In the genomic region with DNA sequence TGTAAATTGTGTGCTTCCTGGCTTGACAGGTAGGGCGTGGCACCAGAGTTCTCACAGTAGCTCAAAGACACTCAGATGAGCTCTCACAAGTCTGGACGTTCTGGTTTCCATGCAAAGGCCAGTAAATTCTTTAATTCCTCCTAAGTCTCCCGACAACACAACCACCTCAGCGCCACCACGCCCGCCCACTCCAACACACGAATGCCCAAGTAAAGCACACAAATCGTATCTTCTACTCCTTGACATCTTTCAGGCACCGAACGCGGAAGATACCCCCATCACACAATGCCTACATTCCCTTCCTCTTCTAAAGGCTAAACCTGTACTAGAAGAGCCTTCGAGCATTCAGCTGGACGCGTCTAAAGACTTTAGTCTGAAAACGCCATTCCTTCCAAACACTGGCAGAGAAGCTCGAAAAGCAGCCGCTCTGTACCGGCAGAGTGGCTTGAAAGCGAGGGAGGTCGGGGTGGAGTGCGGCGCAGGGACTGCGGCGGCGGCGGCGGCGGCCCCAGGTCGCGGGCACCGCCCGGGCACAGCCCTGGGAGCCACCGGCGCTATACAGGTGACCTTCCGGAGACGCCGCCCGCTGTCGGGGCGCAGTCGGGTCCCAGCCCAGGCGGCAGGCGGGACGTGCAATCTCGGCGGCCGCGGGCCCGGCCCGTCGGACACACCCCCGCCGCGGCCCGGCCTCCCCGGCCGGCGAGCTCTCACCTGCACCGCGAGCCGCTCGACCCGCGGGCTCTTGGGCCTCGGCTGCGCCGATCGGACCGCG, we compare ENCODE assay signal across 8 mouse cellular contexts. TPM values are rescaled to one million over a fixed set of nuclear protein-coding genes. Genes with fewer than 3 reads are reported as not detected.
DNase-seq lines count a peak whose midpoint lies in the region; ATAC-seq and TF ChIP-seq lines count a peak whose summit lies in the region.

No protein-coding gene starts in this region.

- H3K9me3 ChIP-seq in liver, postnatal 0 days (ENCODE audit: low read length), result no peaks in the 10 kb centered on the region

- H3K36me3 ChIP-seq in liver, postnatal 0 days (replicated peaks; ENCODE audit: insufficient read depth, low read length), result no peaks in the 10 kb centered on the region

- no peaks in the 10 kb centered on the region for H3K27me3 ChIP-seq in liver, postnatal 0 days (ENCODE audit: insufficient read depth, low read length)

- H3K4me2 ChIP-seq in liver, postnatal 0 days (ENCODE audit: low read depth, low read length), result peak overlapping the region; percentile 80

- peak overlapping the region; percentile 77 for H3K9ac ChIP-seq in liver, postnatal 0 days (replicated peaks)

- WGBS in liver, postnatal 0 days (ENCODE audit: insufficient replicate concordance), result under 1% methylated on average over 63 of the region's 70 CpGs
- under 1% methylated on average over 70 of the region's 70 CpGs for WGBS in olfactory bulb, adult 2 months

- peak overlapping the region; percentile 89 for H3K27ac ChIP-seq in liver, postnatal 0 days (ENCODE audit: low read depth)
- peak overlapping the region; percentile 32; the same call in 1 of the 2 replicates for H3K27ac ChIP-seq in olfactory bulb, adult 2 months (ENCODE audit: insufficient read depth, low read depth, low read length)

- H3K4me1 ChIP-seq in liver, postnatal 0 days (ENCODE audit: insufficient read depth), result peaks cover 12% of the 10 kb centered on the region
- no peaks in the 10 kb centered on the region for H3K4me1 ChIP-seq in olfactory bulb, adult 2 months (ENCODE audit: control insufficient read depth, insufficient read depth, low read length)

- peak; percentile 42 to 78 for DNase-seq in adrenal gland, adult (ENCODE audit: inconsistent age in 2 of 2, low spot score in 1 of 2)
- DNase-seq in adrenal gland, adult 2 months, result no peak
- peak; percentile 39 for DNase-seq in 3T3-L1 (ENCODE audit: low read depth, low spot score)
- peak; percentile 13 for DNase-seq in c-Kit-positive CD71-positive TER-119-negative erythroid progenitor cells, embryonic 14.5 days (ENCODE audit: low read depth)
- DNase-seq in frontal cortex, postnatal 14 days (ENCODE audit: low spot score in 2 of 2), result peak; percentile 10 to 23
- DNase-seq in kidney, adult 9 months, result peak; percentile 19
- DNase-seq in liver, postnatal 0 days, result no peak

- TF ChIP-seq POLR2A in olfactory bulb, adult 2 months (IDR thresholded peaks at IDR 0.05; ENCODE audit: insufficient read depth, low read depth, low read length), result no peak

- H3K4me3 ChIP-seq in liver, postnatal 0 days (ENCODE audit: low read depth, low read length), result peak overlapping the region; percentile 78
- H3K4me3 ChIP-seq in olfactory bulb, adult 2 months (ENCODE audit: insufficient read depth, low read depth, low read length), result peak overlapping the region; percentile 89

- ATAC-seq in liver, postnatal 0 days, result peak; percentile 84

- no peak for TF ChIP-seq CTCF in liver, postnatal 0 days (IDR thresholded peaks at IDR 0.05; ENCODE audit: low read depth)
- no peak for TF ChIP-seq CTCF in olfactory bulb, adult 2 months (IDR thresholded peaks at IDR 0.05; ENCODE audit: insufficient read depth, low read depth, low read length)

- no peak for TF ChIP-seq EP300 in liver, postnatal 0 days (IDR thresholded peaks at IDR 0.05; ENCODE audit: low read depth)

RNA-seq across cellular contexts. Expression of a gene that starts 0.5 kb away (rescaled TPM):
- 10 to 100 TPM; 55.0 to 70.7 TPM for total RNA-seq in adrenal gland, adult 2 months (2021)
- polyA plus RNA-seq in adrenal gland, adult 2 months (2012; rRNA removed), result 22.2 and 22.8 TPM in 2 replicates
- polyA plus RNA-seq in liver, postnatal 0 days (2015; fragmentation: Nextera tagmentation; extraction: Ambion mirVana), result 25.6 and 29.3 TPM in 2 replicates
- not detected in 2 replicates for polyA plus RNA-seq in olfactory bulb, adult 2 months (2012; ENCODE audit: insufficient read depth, insufficient read length, low replicate concordance, missing spikeins)

RNA-seq across cellular contexts. Expression of a gene that starts 49.7 kb away (rescaled TPM):
- total RNA-seq in adrenal gland, adult 2 months (2021), result 10 to 100 TPM; 24.5 to 28.7 TPM
- polyA plus RNA-seq in adrenal gland, adult 2 months (2012; rRNA removed), result 1.6 and 2.8 TPM in 2 replicates
- 23.7 and 25.2 TPM in 2 replicates for polyA plus RNA-seq in liver, postnatal 0 days (2015; fragmentation: Nextera tagmentation; extraction: Ambion mirVana)
- not detected in 2 replicates for polyA plus RNA-seq in olfactory bulb, adult 2 months (2012; ENCODE audit: insufficient read depth, insufficient read length, low replicate concordance, missing spikeins)

Comparison
In these comparisons a context has a peak if more than half of its experiments do, and no peak if none do; other contexts are left out.
1. DNase-seq: peak in adrenal gland, adult (2 of 2), 3T3-L1 (single experiment), c-Kit-positive CD71-positive TER-119-negative erythroid progenitor cells, embryonic 14.5 days (single experiment), frontal cortex, postnatal 14 days (2 of 2) and kidney, adult 9 months (single experiment); none in adrenal gland, adult 2 months (single experiment) and liver, postnatal 0 days (single experiment).